Mouse (Mus musculus) hindbrain, embryonic 12.5 days (tissue): ENCODE results near the gene Hmx1. TPM values are rescaled to one million over a fixed set of nuclear protein-coding genes. Genes with fewer than 3 reads are reported as not detected.

Experiments used
- ATAC-seq: fragments of 200-750 bp; cut with Nextera tagmentation; 2 replicates; pipeline ENCODE4 v1.8.0; 2017; ENCODE audit warnings: moderate TSS enrichment; ENCODE audit not compliant: low FRiP score
- H3K27ac ChIP-seq: fragments of 300-500 bp; sonication (generic); 2 replicates; pipeline ENCODE4 v1.5.1; 2016; ENCODE audit warnings: mild to moderate bottlenecking
- H3K27me3 ChIP-seq: fragments of 300-500 bp; sonication (generic); 2 replicates; pipeline ENCODE4 v1.6.1; 2016; ENCODE audit warnings: mild to moderate bottlenecking
- H3K36me3 ChIP-seq: fragments of 300-500 bp; sonication (generic); 2 replicates; pipeline ENCODE4 v1.6.1; 2016; ENCODE audit warnings: mild to moderate bottlenecking
- H3K4me1 ChIP-seq: fragments of 300-500 bp; sonication (generic); 2 replicates; pipeline ENCODE4 v1.6.1; 2016
- H3K4me2 ChIP-seq: fragments of 300-500 bp; sonication (generic); replicated peaks from 2 replicates; pipeline ENCODE4 v1.6.1; 2016; ENCODE audit warnings: mild to moderate bottlenecking
- H3K4me3 ChIP-seq: fragments of 300-500 bp; sonication (generic); 2 replicates; pipeline ENCODE4 v1.5.1; 2016; ENCODE audit warnings: mild to moderate bottlenecking
- H3K9ac ChIP-seq: fragments of 300-500 bp; sonication (generic); 2 replicates; pipeline ENCODE4 v1.6.1; 2016; ENCODE audit warnings: mild to moderate bottlenecking, moderate library complexity
- H3K9me3 ChIP-seq: fragments of 300-500 bp; sonication (generic); replicated peaks from 2 replicates; pipeline ENCODE4 v1.6.1; 2016; ENCODE audit warnings: mild to moderate bottlenecking
- WGBS: fragments of 180-500 bp; shearing (Covaris S2); methylation state at CpG from one replicate; pipeline ENCODE4 v1.1.7; 2016; 5-methylcytosine and 5-hydroxymethylcytosine counted together
- polyA plus RNA-seq: library from polyadenylated mRNA; unstranded; fragments of >200 nt; fragmentation: Nextera tagmentation; extraction: Ambion mirVana; gene quantifications from 2 replicates; pipeline ENCODE4 v1.2.1, GENCODE M21; 2016

The Hmx1 gene
- polyA plus RNA-seq, 1 experiment from 2014 or later, result 15.5 TPM

DNA sequence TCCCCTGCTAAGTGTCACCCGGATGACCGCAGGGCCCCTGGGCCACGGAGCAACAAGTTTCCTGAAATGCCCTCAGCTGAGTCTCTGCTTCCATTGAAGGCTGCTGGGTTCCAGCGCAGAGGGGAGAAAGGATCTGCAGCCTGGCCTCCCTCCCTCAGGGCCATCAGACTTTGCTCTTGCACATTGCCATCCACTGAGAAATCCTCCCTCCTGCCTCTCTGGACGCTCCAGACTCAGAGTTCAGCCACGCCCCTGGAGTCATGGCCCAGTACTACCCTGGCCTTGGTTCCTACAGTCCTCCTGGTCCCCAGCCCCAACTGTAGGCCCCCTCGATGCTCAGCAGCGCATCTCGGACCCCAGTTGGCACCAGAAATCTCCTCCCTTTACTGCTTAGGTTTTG lies 52.5 kb downstream of the Hmx1 start:
- Histone ChIP-seq H3K27me3 (peaks cover 5% of the 10 kb centered on the region; the same call in 1 of the 2 replicates), H3K27ac (no peak overlapping the region), H3K9ac (no peak overlapping the region), H3K4me3 (no peak overlapping the region), H3K4me1 (peaks cover 9% of the 10 kb centered on the region), H3K4me2 (no peak overlapping the region), H3K36me3 (no peaks in the 10 kb centered on the region), H3K9me3 (0 out of 2 replicates have a peak, but pooled peaks cover 8% of the 10 kb centered on the region)
- WGBS, result 79% methylated on average over 9 of the region's 9 CpGs
- no peak for ATAC-seq

DNA sequence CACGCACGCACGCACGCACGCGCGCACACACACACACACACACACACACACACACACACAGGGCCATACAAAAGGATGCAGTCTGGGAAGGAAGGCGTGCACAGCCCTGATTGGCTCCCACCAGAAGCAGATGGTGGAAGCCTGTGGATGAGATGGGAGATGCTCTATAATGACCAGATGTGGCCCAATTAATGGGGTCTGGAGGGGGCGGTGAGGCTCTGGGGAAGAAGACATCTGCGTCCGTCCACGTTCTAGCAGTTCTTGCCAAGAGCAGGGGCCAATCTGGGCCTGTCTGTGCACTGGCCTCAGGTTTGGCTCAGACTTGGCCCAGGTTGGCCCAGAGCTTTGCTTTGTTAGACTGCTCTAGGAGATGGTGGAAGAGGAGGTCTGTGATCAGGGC lies 55.8 kb downstream of the Hmx1 start:
- ATAC-seq, result no peak
- Histone ChIP-seq H3K9me3 (no peaks in the 10 kb centered on the region), H3K4me1 (peaks cover 27% of the 10 kb centered on the region), H3K9ac (no peak overlapping the region), H3K36me3 (no peaks in the 10 kb centered on the region), H3K4me2 (no peak overlapping the region), H3K27me3 (peaks cover 15% of the 10 kb centered on the region), H3K4me3 (no peak overlapping the region), H3K27ac (no peak overlapping the region)
- 85% methylated on average over 12 of the region's 12 CpGs for WGBS

DNA sequence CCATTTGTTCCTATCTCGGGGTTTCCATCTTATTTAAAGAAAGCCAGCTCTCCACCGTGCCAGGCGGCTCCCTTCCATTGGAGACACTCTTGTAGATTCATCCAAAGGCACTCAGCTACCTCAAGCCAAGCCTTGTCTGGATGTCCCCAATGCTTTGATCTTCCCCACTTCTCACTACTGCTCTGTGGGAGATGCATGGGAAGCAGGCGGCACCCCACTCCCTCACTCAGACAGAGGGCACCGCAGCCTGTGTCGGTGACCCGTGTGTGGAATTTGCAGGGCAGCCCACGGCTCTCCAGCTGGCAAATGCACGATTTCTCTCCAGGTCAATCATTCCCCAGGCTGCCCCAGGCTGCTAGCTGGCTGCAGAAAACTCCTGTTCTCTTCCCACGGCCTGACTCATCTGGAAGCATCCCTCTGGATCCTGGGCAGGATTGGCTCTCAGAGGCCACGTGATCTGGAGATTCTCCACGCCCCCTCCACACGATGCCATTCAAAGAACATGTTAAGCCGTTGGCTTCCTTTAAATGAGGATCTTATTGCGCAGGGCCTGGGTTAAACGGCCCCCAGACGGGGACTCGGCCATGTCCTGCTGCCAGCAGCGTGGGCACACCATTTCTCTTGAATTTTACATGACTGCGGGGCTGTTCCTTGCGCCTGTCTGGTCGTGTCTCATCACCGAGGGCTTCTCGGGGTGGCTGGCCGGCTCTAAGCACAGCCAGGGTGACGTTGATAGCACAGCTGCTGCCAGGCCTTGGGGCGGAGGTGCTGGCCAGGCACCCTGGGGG lies 58.9 kb downstream of the Hmx1 start:
- WGBS, result 18% methylated on average over 27 of the region's 27 CpGs
- H3K27ac ChIP-seq, result peak overlapping the region; percentile 75
- H3K9me3 ChIP-seq, result no peaks in the 10 kb centered on the region
- H3K36me3 ChIP-seq, result no peaks in the 10 kb centered on the region
- H3K9ac ChIP-seq, result peak overlapping the region; percentile 55
- H3K4me2 ChIP-seq, result peak overlapping the region; percentile 63
- peaks cover 21% of the 10 kb centered on the region for H3K27me3 ChIP-seq
- H3K4me3 ChIP-seq, result peak overlapping the region; percentile 33
- peak; percentile 88 for ATAC-seq
- H3K4me1 ChIP-seq, result peaks cover 36% of the 10 kb centered on the region

Other genes starting within 250 kb of the Hmx1 start
- gene Adra2c, start 110.8 kb upstream of the Hmx1 start, polyA plus RNA-seq, result 0.36 and 0.38 TPM in 2 replicates
- 6.4 TPM in 2 replicates for gene Cpz, start 136.6 kb downstream of the Hmx1 start, polyA plus RNA-seq
- gene Trmt44, start 186.0 kb downstream of the Hmx1 start, polyA plus RNA-seq, result 8.4 and 9.4 TPM in 2 replicates
- 16.3 and 19.7 TPM in 2 replicates for gene Acox3, start 193.9 kb downstream of the Hmx1 start, polyA plus RNA-seq